Mouse (Mus musculus): ENCODE measurements around the gene Jpt2.
A peak's percentile ranks its signal among the peaks of the same experiment; 100 is the strongest.

Gene Jpt2

GRCm38 (mm10) chr17:24903767-24904166 lies 56.7 kb downstream of the Jpt2 start:
- no peak for DNase-seq

- peak in 1 of 2 experiments; percentile 60 for DNase-seq
Observed at GRCm38 (mm10) chr17:24902671-24903474, 57.6 kb downstream of the Jpt2 start.

GRCm38 (mm10) chr17:24902124-24902523 lies 58.4 kb downstream of the Jpt2 start:
- DNase-seq = no peak

- DNase-seq = no peak
Observed at GRCm38 (mm10) chr17:24900014-24900413, 60.5 kb downstream of the Jpt2 start.

- DNase-seq = peak in 1 of 2 experiments; percentile 9
Observed at GRCm38 (mm10) chr17:24899153-24899552, 61.3 kb downstream of the Jpt2 start.

- DNase-seq = peak in 1 of 2 experiments; percentile 4
Observed at GRCm38 (mm10) chr17:24898041-24898854, 62.2 kb downstream of the Jpt2 start.

- DNase-seq = peak in 1 of 2 experiments; percentile 8
Observed at GRCm38 (mm10) chr17:24897600-24897999, 62.9 kb downstream of the Jpt2 start.

- no peak for DNase-seq
Observed at GRCm38 (mm10) chr17:24896993-24897269, 63.6 kb downstream of the Jpt2 start.

GRCm38 (mm10) chr17:24896241-24896992 lies 64.1 kb downstream of the Jpt2 start, which contains the start of gene Nme3:
Nme3 (plus strand) TSS chr17:24896500.
- peak; percentile 74 to 84 for DNase-seq

GRCm38 (mm10) chr17:24895571-24896240 lies 64.8 kb downstream of the Jpt2 start:
- DNase-seq = no peak

- peak; percentile 81 to 86 for DNase-seq
Observed at GRCm38 (mm10) chr17:24894995-24895547, 65.4 kb downstream of the Jpt2 start, which contains the start of the genes Eme2 and Mrps34. Eme2 (minus strand) TSS chr17:24895087. Mrps34 (plus strand) TSS chr17:24895116.

GRCm38 (mm10) chr17:24894061-24894994 lies 66.2 kb downstream of the Jpt2 start:
- no peak for DNase-seq

GRCm38 (mm10) chr17:24893276-24893675 lies 67.2 kb downstream of the Jpt2 start:
- DNase-seq = no peak

- DNase-seq = no peak
Observed at GRCm38 (mm10) chr17:24892785-24893184, 67.7 kb downstream of the Jpt2 start.

GRCm38 (mm10) chr17:24891321-24891720 lies 69.2 kb downstream of the Jpt2 start:
- DNase-seq = no peak

- no peak for DNase-seq
Observed at GRCm38 (mm10) chr17:24890151-24891092, 70.1 kb downstream of the Jpt2 start.

GRCm38 (mm10) chr17:24888862-24889261 lies 71.6 kb downstream of the Jpt2 start:
- no peak for DNase-seq
